Mouse (Mus musculus) hindbrain, postnatal 0 days (tissue): ENCODE measurements at regions not wholly inside any gene's neighbourhood (a gene's known extent, or its start where the extent isn't known, plus 50 kb on each side); places are given as distances from the start of the nearest gene placed in this dataset.

Experiments used
- ATAC-seq: fragments of 200-750 bp; cut with Nextera tagmentation; 2 replicates; pipeline ENCODE4 v1.8.0; 2017; ENCODE audit warnings: mild to moderate bottlenecking, moderate TSS enrichment, moderate library complexity
- DNase-seq: peaks from one replicate; pipeline ENCODE4 v3.0.0-alpha.2; 2015; ENCODE audit warnings: low spot score
- H3K27ac ChIP-seq: fragments of 300-500 bp; sonication (generic); 2 replicates; pipeline ENCODE4 v1.5.1; 2014; ENCODE audit warnings: mild to moderate bottlenecking
- H3K27me3 ChIP-seq: fragments of 300-500 bp; sonication (generic); 2 replicates; pipeline ENCODE4 v1.6.1; 2014; ENCODE audit warnings: low read length, mixed read lengths; ENCODE audit not compliant: insufficient read depth
- H3K36me3 ChIP-seq: fragments of 300-500 bp; sonication (generic); 2 replicates; pipeline ENCODE4 v1.6.1; 2014; ENCODE audit warnings: low read length, mixed read lengths; ENCODE audit not compliant: insufficient read depth
- H3K4me1 ChIP-seq: fragments of 300-500 bp; sonication (generic); 2 replicates; pipeline ENCODE4 v1.6.1; 2014; ENCODE audit warnings: antibody characterized with exemption, low read length, mixed read lengths; ENCODE audit not compliant: insufficient read depth
- H3K4me2 ChIP-seq: fragments of 300-500 bp; sonication (generic); 2 replicates; pipeline ENCODE4 v1.6.1; 2014; ENCODE audit warnings: low read depth, mild to moderate bottlenecking, low read length, moderate library complexity, mixed read lengths
- H3K4me3 ChIP-seq: fragments of 300-500 bp; sonication (generic); 2 replicates; pipeline ENCODE4 v1.5.1; 2014; ENCODE audit warnings: low read length
- H3K9ac ChIP-seq: fragments of 300-500 bp; sonication (generic); replicated peaks from 2 replicates; pipeline ENCODE4 v1.6.1; 2014; ENCODE audit warnings: mild to moderate bottlenecking, low read length, moderate library complexity, mixed read lengths
- H3K9me3 ChIP-seq: fragments of 300-500 bp; sonication (generic); 2 replicates; pipeline ENCODE4 v1.6.1; 2016; ENCODE audit warnings: low read length, mixed read lengths
- CTCF ChIP-seq: IDR thresholded peaks from 2 replicates; pipeline ENCODE4 v1.5.1; 2016; ENCODE audit warnings: antibody characterized with exemption, control low read depth, low read depth
- WGBS: fragments of 180-500 bp; shearing (Covaris S2); extraction: QIAGEN DNeasy Blood & Tissue Kit; methylation state at CpG from one replicate; pipeline ENCODE4 v1.1.7; 2014; 5-methylcytosine and 5-hydroxymethylcytosine counted together

DNA sequence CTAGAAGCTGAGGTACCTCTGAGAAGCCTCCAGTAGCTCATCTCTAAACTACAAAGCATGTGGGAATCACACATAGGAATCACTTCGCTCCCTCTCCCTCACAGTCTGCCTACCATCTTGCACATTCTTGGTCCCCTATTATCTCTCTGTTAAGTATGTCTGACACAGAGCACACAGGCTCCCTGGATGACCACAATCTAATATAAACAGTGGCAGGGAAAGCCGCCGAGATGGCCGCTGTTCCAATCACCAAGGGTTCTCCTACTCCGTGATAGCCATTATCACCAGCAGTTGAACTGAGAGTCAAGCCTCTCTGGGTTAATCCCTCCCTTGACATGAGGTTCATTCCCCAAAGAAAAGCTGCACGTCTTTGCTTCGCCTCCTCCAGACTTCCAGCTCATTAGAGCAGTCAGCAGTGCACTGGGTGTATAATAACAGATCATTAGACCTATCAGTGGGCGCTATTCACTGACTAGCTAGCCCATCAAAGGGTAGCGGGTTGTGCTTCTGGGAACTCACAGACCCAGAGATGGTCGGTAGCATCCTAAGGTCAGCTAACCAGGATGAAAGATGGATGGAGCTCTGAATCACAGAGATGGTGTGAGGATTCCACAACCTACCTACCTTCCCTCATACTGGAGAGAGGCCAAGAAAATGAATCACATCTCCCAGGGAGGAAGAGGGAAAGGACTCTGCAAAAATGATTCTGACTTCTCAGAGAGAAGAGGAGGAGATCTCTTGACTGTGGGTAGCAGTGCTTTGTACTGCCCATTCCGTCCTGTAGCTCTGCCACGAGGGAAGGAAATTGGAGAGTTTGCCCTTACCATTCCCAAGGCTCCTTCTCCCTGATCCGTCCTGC, 130.9 kb downstream of the Hs3st3b1 start:
- no peak overlapping the region for H3K4me3 ChIP-seq
- H3K4me1 ChIP-seq: no peaks in the 10 kb centered on the region
- DNase-seq (no peak), ATAC-seq (no peak)
- H3K9ac ChIP-seq: no peak overlapping the region
- H3K36me3 ChIP-seq: no peaks in the 10 kb centered on the region
- TF ChIP-seq CTCF: no peak
- H3K27ac ChIP-seq: no peak overlapping the region
- 72% methylated on average over 13 of the region's 13 CpGs for WGBS
- H3K9me3 ChIP-seq: no peaks in the 10 kb centered on the region
- no peaks in the 10 kb centered on the region for H3K27me3 ChIP-seq
- no peak overlapping the region for H3K4me2 ChIP-seq

DNA sequence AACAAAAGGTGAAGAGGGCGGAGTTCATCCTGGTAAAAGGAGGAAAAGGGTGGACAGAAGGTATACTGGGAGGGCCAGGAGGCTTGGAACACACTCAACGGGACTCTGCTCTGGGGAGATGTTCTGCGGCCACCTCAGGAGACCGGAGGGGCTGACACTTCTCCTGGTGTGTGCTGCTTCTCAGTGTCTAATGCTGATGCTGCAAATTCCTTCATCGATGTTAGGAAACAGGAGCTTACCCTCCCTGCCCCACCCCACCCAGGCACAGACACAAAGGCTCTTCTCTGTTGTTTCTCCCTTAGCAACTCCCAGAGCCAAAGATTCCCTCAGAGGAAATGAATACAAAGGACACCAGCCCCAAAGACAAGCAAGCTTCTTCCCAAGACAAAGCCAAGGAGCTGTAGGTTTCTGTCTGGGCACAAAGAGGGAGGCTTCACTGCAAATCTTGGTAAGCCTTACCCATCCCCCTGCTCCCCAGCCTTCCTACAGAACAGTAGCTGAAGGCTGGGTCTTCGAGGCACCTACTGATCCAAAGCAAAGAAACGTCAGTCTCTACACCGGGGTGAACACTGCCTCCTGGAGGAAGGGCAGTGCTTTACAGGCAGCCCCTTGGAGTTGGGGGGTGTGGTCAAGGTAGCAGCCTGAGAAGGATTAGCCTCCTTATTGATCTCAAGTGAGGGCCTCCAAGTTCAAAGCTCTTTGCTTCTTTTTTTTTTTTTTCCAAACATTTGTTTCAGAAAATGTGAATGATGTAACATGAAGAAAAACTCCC, 128.2 kb downstream of the Hs3st3b1 start:
- TF ChIP-seq CTCF: 0 out of 2 replicates have a peak, but pooled peaks have one; percentile 10
- WGBS: 66% methylated on average over 8 of the region's 8 CpGs

DNA sequence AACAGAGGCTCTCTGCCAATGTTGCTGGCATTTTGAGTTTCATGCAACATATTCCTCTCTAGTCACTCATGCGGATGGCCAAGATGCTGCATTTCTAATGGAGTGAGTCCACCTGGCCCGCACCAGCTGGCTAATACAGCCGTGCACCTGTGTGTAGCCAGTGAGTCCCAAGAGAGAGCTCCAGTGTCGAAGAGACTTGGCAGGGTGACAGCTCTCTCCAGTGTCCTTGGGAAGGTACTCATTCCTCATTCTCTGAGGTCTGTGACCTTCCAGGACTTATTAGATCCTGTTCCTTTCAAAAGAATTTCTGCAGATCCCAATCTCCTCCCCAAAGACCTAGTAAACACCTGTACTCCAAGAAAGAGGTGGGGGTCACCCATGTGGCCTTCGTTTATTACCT, 109.9 kb downstream of the Hs3st3b1 start:
- Histone ChIP-seq H3K27ac (no peak overlapping the region), H3K9me3 (no peaks in the 10 kb centered on the region), H3K4me2 (no peak overlapping the region), H3K4me3 (no peak overlapping the region), H3K9ac (no peak overlapping the region), H3K27me3 (no peaks in the 10 kb centered on the region), H3K4me1 (no peaks in the 10 kb centered on the region), H3K36me3 (no peaks in the 10 kb centered on the region)
- ATAC-seq (no peak), DNase-seq (peak; percentile 10)
- no peak for TF ChIP-seq CTCF
- WGBS: 64% methylated on average over 5 of the region's 5 CpGs

More for the DNA sequence above, 128.2 kb downstream of the Hs3st3b1 start:
- no peak overlapping the region for H3K27ac ChIP-seq
- no peaks in the 10 kb centered on the region for H3K9me3 ChIP-seq
- no peaks in the 10 kb centered on the region for H3K27me3 ChIP-seq
- H3K4me2 ChIP-seq: no peak overlapping the region
- DNase-seq (no peak), ATAC-seq (no peak)
- H3K36me3 ChIP-seq: no peaks in the 10 kb centered on the region
- no peak overlapping the region for H3K9ac ChIP-seq
- H3K4me3 ChIP-seq: no peak overlapping the region
- no peaks in the 10 kb centered on the region for H3K4me1 ChIP-seq

DNA sequence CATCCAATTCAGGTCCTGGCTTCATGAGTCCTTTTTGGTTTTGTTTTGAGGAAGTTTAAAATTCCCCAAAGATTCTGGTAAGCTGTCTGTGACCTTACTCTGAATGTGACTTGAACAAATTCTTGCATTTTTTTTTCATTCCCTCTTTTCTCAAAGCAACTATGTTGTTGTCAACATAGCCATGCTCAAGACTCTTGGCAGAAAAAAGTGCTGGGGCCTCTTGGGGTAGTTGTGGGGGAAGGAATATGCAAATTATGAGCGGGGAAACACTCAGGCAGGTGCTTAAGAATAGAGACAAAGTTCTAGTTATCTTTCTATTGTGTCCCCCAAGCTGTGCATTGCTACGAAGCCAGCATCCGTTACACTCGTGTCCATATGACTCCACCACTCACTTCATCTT, 99.2 kb downstream of the Hs3st3b1 start:
- Histone ChIP-seq H3K9ac (no peak overlapping the region), H3K36me3 (no peaks in the 10 kb centered on the region), H3K4me1 (no peaks in the 10 kb centered on the region), H3K4me3 (no peak overlapping the region), H3K27me3 (no peaks in the 10 kb centered on the region), H3K4me2 (no peak overlapping the region), H3K27ac (no peak overlapping the region), H3K9me3 (no peaks in the 10 kb centered on the region)
- DNase-seq (no peak), ATAC-seq (no peak)
- WGBS: 78% methylated on average over 4 of the region's 4 CpGs
- TF ChIP-seq CTCF: no peak

DNA sequence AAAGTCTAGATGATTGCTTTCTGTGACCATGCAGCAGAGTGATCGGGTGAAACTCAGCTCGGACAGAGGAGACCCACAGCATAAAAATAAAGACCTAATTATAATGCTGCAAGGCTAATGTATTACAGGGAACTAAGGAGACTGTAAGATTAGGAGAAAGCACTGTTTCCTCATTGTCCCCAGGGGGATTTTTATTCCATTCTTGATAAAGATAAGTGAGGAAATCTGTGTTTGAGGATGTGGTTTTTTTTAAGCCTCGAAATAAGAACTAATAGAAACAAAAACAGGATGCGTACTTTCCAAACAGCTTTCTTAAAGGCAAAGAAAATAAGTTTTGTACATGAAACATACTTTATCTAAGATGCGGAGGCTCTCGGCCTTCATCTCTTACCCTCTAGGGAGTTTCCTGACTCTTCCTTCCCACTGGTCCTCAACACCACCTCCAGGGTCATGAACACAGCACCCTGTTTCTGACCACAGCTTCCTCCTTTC, 94.8 kb downstream of the Hs3st3b1 start:
- TF ChIP-seq CTCF: no peak
- no peaks in the 10 kb centered on the region for H3K4me1 ChIP-seq
- ATAC-seq (no peak), DNase-seq (peak; percentile 1)
- WGBS: 77% methylated on average over 6 of the region's 6 CpGs
- H3K9me3 ChIP-seq: no peaks in the 10 kb centered on the region
- H3K27me3 ChIP-seq: no peaks in the 10 kb centered on the region
- no peaks in the 10 kb centered on the region for H3K36me3 ChIP-seq
- no peak overlapping the region for H3K4me3 ChIP-seq
- H3K27ac ChIP-seq: no peak overlapping the region
- no peak overlapping the region for H3K4me2 ChIP-seq
- H3K9ac ChIP-seq: no peak overlapping the region

DNA sequence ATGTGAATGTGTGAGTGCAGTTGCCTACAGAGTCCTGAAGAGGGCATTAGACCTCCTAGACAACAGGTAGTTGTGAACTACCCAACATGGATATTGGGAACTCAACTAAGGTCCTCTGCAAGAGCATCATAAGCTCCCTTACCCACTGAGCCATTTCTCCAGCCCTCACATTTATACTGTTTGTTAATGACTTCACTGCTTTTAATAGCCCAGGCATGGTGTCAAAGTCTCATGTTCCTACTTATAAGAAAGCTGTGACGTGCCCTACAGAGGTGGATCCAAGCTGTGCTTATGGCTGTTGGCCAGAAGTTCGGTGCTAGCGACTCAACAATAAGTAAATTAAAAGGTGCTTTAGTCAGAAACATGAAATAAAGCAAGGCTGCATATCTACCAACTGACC, 88.6 kb downstream of the Hs3st3b1 start:
- TF ChIP-seq CTCF: no peak
- 77% methylated on average over 3 of the region's 3 CpGs for WGBS
- H3K27me3 ChIP-seq: no peaks in the 10 kb centered on the region
- no peaks in the 10 kb centered on the region for H3K9me3 ChIP-seq
- H3K4me2 ChIP-seq: no peak overlapping the region
- H3K9ac ChIP-seq: no peak overlapping the region
- H3K36me3 ChIP-seq: no peaks in the 10 kb centered on the region
- no peak for ATAC-seq
- no peak overlapping the region for H3K27ac ChIP-seq
- H3K4me1 ChIP-seq: no peaks in the 10 kb centered on the region
- H3K4me3 ChIP-seq: no peak overlapping the region
- DNase-seq: no peak
